In genomic region chr11:101847509-101847908, GRCm38 (mm10) we compare ENCODE assay signal across 28 mouse cellular contexts. TPM values are rescaled to one million over a fixed set of nuclear protein-coding genes. Genes with fewer than 3 reads are reported as not detected.
"Had no signal": no experiment of that assay in that cellular context is flagged by ENCODE, and none has a peak within 500 bp of the region (broad histone marks: within the 10 kb centered on the region; RNA-seq: fewer than 3 reads in every experiment).

No protein-coding gene starts in this region.

- H3K9ac ChIP-seq: heart, embryonic 13.5 days; heart, embryonic 15.5 days; hindbrain, embryonic 14.5 days; intestine, embryonic 15.5 days; kidney, embryonic 15.5 days; limb, embryonic 13.5 days; limb, embryonic 15.5 days; liver, embryonic 12.5 days; liver, embryonic 14.5 days had no signal

- H3K4me3 ChIP-seq: heart, adult 2 months; heart, embryonic 13.5 days; heart, embryonic 15.5 days; intestine, embryonic 15.5 days; kidney, embryonic 15.5 days; limb, embryonic 13.5 days; limb, embryonic 15.5 days; liver, embryonic 12.5 days had no signal

- H3K9me3 ChIP-seq: heart, embryonic 13.5 days; heart, embryonic 15.5 days; intestine, embryonic 15.5 days; kidney, embryonic 15.5 days; limb, embryonic 15.5 days; liver, embryonic 12.5 days had no signal

- H3K27ac ChIP-seq: heart, adult 2 months; heart, embryonic 13.5 days; heart, embryonic 15.5 days; hindbrain, embryonic 14.5 days; intestine, embryonic 15.5 days; kidney, embryonic 15.5 days; kidney, postnatal 0 days; limb, embryonic 13.5 days; limb, embryonic 15.5 days; liver, embryonic 12.5 days; liver, embryonic 14.5 days had no signal

- H3K27me3 ChIP-seq: heart, embryonic 13.5 days; heart, embryonic 15.5 days; intestine, embryonic 15.5 days; limb, embryonic 13.5 days; limb, embryonic 15.5 days; liver, embryonic 12.5 days had no signal

- DNase-seq: gastrocnemius, postnatal 14 days; gastrocnemius, postnatal 36 days; heart, adult 11 months; heart, adult 2 months; heart, postnatal 14 days; heart, postnatal 36 days; kidney, adult 2 months; kidney, adult 9 months; kidney, postnatal 14 days; kidney, postnatal 36 days; layer of hippocampus, adult 9-11 months; left cerebral cortex, postnatal 4 days had no signal

- ATAC-seq: hindbrain, embryonic 16.5 days; inflammation-experienced regulatory T-cells, adult 6 months; intestine, embryonic 15.5 days; intestine, postnatal 0 days; liver, embryonic 12.5 days had no signal

- H3K4me1 ChIP-seq: liver, embryonic 12.5 days had no signal

- H3K4me2 ChIP-seq: heart, embryonic 11.5 days; heart, embryonic 13.5 days; heart, embryonic 15.5 days; hindbrain, embryonic 14.5 days; intestine, embryonic 15.5 days; kidney, embryonic 15.5 days; limb, embryonic 13.5 days; limb, embryonic 15.5 days; liver, embryonic 12.5 days had no signal

- H3K36me3 ChIP-seq: heart, embryonic 15.5 days; intestine, embryonic 15.5 days; kidney, embryonic 15.5 days; limb, embryonic 13.5 days; limb, embryonic 15.5 days; liver, embryonic 12.5 days had no signal

RNA-seq across cellular contexts. Expression of gene Meox1, which starts 46.7 kb away (rescaled TPM):
- total RNA-seq: hematopoietic stem cell, adult 5-6 weeks; liver, adult 2 months had no signal
- polyA plus RNA-seq: inflammation-experienced regulatory T-cells, adult 6 months; liver, adult 2 months had no signal
